Mouse (Mus musculus) ES-E14 (cell line): ENCODE data around the gene Pop7. TPM values are rescaled to one million over a fixed set of nuclear protein-coding genes. Genes with fewer than 3 reads are reported as not detected.

ENCODE experiments used
- DNase-seq: peaks from one replicate; pipeline ENCODE4 v3.0.0-alpha.2; 2013; ENCODE audit warnings: low read depth, low spot score
- H3K27ac ChIP-seq: 2 replicates; pipeline ENCODE4 v1.5.1; 2012; ENCODE audit warnings: low read depth, mild to moderate bottlenecking, low read length, moderate library complexity, mixed read lengths; ENCODE audit not compliant: poor library complexity, insufficient read depth, severe bottlenecking
- H3K36me3 ChIP-seq: 2 replicates; pipeline ENCODE4 v1.6.1; 2012; ENCODE audit warnings: mild to moderate bottlenecking, low read length, moderate library complexity, mixed read lengths; ENCODE audit not compliant: control insufficient read depth, poor library complexity, insufficient read depth, severe bottlenecking
- H3K4me1 ChIP-seq, 2 experiments: fragments of 150-350 bp in 1 of 2; sonication (generic) in 1 of 2; 2 replicates each; pipeline ENCODE4 v1.6.1; 2012; ENCODE audit warnings: low read length in 2 of 2, mild to moderate bottlenecking in 1 of 2, mixed read lengths in 1 of 2; ENCODE audit not compliant: control insufficient read depth in 2 of 2, insufficient read depth in 2 of 2, poor library complexity in 1 of 2
- H3K4me3 ChIP-seq, 2 experiments: fragments of 150-350 bp in 1 of 2; sonication (generic) in 1 of 2; 2 replicates each; pipeline ENCODE4 v1.5.1; 2012; ENCODE audit warnings: low read length in 2 of 2, low read depth in 1 of 2, mild to moderate bottlenecking in 1 of 2, mixed read lengths in 1 of 2; ENCODE audit not compliant: insufficient read depth in 1 of 2, poor library complexity in 1 of 2, severe bottlenecking in 1 of 2
- H3K9ac ChIP-seq: 2 replicates; pipeline ENCODE4 v1.6.1; 2012; ENCODE audit warnings: low read depth, mild to moderate bottlenecking, low read length, mixed read lengths; ENCODE audit not compliant: poor library complexity, insufficient read depth, severe bottlenecking
- H3K9me3 ChIP-seq: fragments of 150-350 bp; sonication (generic); 2 replicates; pipeline ENCODE4 v1.6.1; 2012; ENCODE audit warnings: low read depth, mild to moderate bottlenecking, low read length; ENCODE audit not compliant: control insufficient read depth, insufficient read depth
- CHD2 ChIP-seq: IDR thresholded peaks from 2 replicates; pipeline ENCODE4 v1.6.1; 2014; ENCODE audit warnings: mild to moderate bottlenecking, low read depth, low read length, inconsistent platforms
- HCFC1 ChIP-seq: IDR thresholded peaks from 2 replicates; pipeline ENCODE4 v1.6.1; 2012; ENCODE audit warnings: low read length, inconsistent platforms, borderline replicate concordance; ENCODE audit not compliant: insufficient read depth
- MAFK ChIP-seq: IDR thresholded peaks from 2 replicates; pipeline ENCODE4 v1.6.1; 2014; ENCODE audit warnings: mild to moderate bottlenecking, low read depth, low read length, inconsistent platforms; ENCODE audit not compliant: insufficient read depth
- ZC3H11A ChIP-seq: IDR thresholded peaks from 2 replicates; pipeline ENCODE4 v1.6.1; 2012; ENCODE audit warnings: low read depth, mild to moderate bottlenecking, inconsistent platforms, low read length, borderline replicate concordance
- ZNF384 ChIP-seq: IDR thresholded peaks from 2 replicates; pipeline ENCODE4 v1.6.1; 2012; ENCODE audit warnings: low read depth, low read length, inconsistent platforms
- in situ Hi-C, 2 experiments: fragments of 600-800 bp; cut with MboI; formaldehyde crosslinking; loops; one replicate each; pipeline ENCODE4 v1.15.1; 2025; ENCODE audit warnings: low sequenced_read_pairs in 2 of 2, inconsistent platforms in 1 of 2; ENCODE audit not compliant: unreplicated experiment in 2 of 2
- total RNA-seq: library from RNA; depleted of rRNA; stranded (reverse); fragments of 300-350 nt; gene quantifications from 2 replicates; pipeline ENCODE4 v1.2.3, GENCODE M21; 2012

Pop7 gene
- total RNA-seq, 1 experiment: 41.7 TPM

DNA sequence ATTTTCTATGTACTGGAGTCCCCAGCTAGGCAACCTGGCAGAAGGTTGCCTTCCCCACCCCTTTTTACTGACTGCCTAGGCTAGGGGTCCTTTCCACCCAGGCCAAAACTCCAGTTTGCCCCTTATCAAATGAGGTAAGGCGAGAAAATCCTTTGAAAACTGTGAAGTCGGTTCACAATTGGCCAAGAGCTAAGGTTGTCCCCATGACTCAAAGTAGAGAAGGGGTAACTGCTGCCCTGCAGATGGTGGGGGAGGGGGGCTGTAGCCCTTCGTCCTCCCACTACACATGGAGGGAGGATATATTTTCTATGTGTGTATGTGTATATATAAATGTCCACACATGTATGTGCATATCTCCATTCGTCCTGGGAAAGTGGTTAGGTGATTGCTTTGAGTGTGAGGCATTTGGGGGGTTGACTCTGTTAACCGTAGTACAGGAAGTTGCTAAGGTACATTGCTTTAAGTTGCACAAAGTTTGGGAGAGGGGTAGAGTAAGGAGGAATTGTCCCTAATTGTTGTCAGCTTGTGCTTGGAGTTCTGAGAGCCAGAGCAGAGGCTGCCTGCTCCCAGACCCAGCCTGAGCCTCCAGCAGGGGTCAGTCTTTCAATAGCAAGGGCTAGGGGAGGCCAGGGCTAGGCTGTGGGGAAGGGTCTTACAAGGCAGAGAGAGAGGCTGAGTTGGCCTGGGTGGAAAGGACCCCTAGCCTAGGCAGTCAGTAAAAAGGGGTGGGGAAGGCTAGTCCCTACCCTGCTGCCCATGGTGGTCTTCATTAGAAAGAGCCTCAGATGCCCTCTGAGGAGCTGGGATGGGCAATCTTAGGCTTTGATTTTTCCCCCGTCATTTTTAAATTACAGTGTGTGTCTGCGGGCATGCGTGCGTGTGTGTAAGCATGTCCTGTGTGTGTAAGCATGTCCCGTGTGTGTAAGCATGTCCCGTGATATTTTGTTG, 10.8 kb upstream of the Pop7 start:
- Histone ChIP-seq H3K36me3 (peaks cover 11% of the 10 kb centered on the region; the same call in 1 of the 2 replicates), H3K9ac (no peak overlapping the region), H3K4me3 (no peak overlapping the region), H3K27ac (no peak overlapping the region), H3K4me1 (peaks cover 6 to 15% of the 10 kb centered on the region in 2 experiments; a peak in 3 of 4 replicates), H3K9me3 (no peaks in the 10 kb centered on the region)
- in situ Hi-C loops: no loop called here
- DNase-seq: no peak
- TF ChIP-seq CHD2: no peak

DNA sequence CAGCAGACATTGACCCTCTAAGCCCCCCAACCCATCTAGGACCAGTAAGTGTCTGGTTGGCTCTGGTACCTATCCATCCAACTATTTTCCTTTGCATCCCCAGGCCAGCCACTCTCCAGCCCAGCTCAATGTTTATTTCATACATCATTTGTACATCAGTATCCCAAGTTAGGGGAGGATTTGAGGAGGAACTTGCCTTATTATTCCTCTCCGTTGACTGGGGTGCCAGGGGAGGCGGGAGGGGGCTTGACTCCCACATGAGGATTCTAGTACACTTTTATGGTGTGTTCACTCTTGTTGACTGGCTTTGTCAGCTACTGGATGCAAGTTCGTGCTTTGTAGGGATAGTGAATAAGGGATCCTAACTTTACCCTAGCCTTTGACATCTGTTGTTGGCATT, 9.4 kb upstream of the Pop7 start:
- TF ChIP-seq MAFK (no peak), ZC3H11A (no peak), CHD2 (no peak), ZNF384 (no peak), HCFC1 (no peak)
- in situ Hi-C loops: no loop called here

DNA sequence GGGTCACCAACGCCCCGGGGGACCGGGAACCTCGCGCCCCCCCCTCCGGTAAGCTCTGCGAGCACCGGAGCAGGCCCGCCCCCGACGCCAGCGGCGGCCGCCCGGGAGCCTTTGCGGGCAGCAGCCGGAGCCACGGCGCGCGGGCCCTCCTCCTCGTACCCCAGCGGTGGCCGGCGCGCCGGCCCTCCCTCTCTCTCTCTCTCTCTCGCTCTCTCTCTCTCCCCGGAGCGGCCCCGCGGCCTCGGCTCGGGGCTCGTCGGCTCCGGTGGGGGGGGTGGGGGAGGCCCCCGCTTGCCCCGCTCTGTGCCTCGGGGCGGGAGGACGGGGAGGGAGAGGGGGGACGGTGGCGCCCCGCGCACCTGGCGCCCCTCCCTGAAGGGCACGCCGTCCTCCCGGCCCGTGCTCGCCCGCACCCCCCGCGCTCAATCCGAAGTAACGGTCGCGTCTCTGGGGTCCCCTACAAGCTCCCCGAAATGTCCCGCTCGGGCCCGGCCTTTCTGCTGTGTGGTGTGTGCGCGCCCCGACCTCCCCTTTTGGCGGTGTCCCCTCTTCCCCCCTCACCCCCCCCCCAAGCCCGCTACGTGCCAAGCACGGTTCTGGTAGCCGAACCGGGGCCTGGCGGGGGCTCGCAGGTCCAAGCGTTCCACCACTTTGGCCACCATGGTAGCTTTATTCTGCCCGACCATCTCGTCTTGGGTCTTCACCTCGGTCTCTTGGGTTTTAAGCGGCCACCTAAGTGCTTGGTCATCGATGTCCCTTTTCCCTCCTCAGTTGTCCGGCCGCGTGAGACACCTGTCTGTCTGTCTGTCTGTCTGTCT, 8.5 kb upstream of the Pop7 start:
- Histone ChIP-seq H3K4me3 (peak overlapping the region; percentile 86 to 98), H3K4me1 (peaks cover 2 to 13% of the 10 kb centered on the region in 2 experiments; a peak in 3 of 4 replicates), H3K27ac (peak overlapping the region; percentile 92), H3K36me3 (peaks cover 6% of the 10 kb centered on the region; the same call in 1 of the 2 replicates), H3K9ac (peak overlapping the region; percentile 95), H3K9me3 (no peaks in the 10 kb centered on the region)
- TF ChIP-seq HCFC1: no peak
- TF ChIP-seq CHD2: no peak
- no peak for TF ChIP-seq ZC3H11A
- no peak for TF ChIP-seq MAFK
- no peak for TF ChIP-seq ZNF384
- in situ Hi-C loops: no loop called here
- no peak for DNase-seq

More for the DNA sequence above, 9.4 kb upstream of the Pop7 start:
- peaks cover 4 to 13% of the 10 kb centered on the region in 2 experiments; a peak in 3 of 4 replicates for H3K4me1 ChIP-seq
- peaks cover 6% of the 10 kb centered on the region; the same call in 1 of the 2 replicates for H3K36me3 ChIP-seq
- no peaks in the 10 kb centered on the region for H3K9me3 ChIP-seq
- H3K9ac ChIP-seq: peak overlapping the region; percentile 95
- no peak overlapping the region for H3K27ac ChIP-seq
- peak overlapping the region; percentile 86 to 98 for H3K4me3 ChIP-seq
- no peak for DNase-seq

DNA sequence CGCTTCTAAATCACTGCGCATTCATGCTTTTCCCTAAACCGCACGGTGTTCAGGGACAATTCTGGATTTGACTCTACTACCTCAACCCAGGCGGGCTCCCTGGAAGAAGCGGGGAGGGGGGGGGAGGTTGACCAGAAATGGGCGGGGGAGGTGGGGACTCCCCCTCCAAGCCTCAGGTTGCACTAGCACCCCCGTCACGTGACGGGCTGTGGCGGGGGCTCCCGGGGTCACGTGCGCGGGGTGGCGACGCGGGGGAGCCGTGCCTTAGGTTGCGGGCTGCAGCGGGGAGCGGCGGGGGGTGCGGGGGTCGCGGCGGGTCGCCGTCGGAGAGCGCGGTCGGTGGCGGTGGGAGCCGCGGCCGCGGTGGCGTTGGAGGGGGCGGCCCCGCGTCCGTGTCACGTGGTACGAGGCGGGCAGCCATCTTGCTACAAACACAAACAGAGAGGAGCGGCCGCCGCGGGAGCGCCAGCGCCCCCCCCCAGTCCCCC, 7.7 kb upstream of the Pop7 start:
- peak overlapping the region; percentile 95 for H3K9ac ChIP-seq
- H3K4me3 ChIP-seq: peak overlapping the region; percentile 86 to 98
- peak overlapping the region; percentile 92 for H3K27ac ChIP-seq
- peaks cover 2 to 11% of the 10 kb centered on the region in 2 experiments; a peak in 3 of 4 replicates for H3K4me1 ChIP-seq
- DNase-seq: no peak
- in situ Hi-C loops: no loop called here
- no peak for TF ChIP-seq HCFC1
- TF ChIP-seq MAFK: no peak
- no peak for TF ChIP-seq ZNF384
- no peak for TF ChIP-seq CHD2
- TF ChIP-seq ZC3H11A: no peak
- no peaks in the 10 kb centered on the region for H3K9me3 ChIP-seq
- peaks cover 6% of the 10 kb centered on the region; the same call in 1 of the 2 replicates for H3K36me3 ChIP-seq
